Mouse (Mus musculus) olfactory bulb, adult 2 months (tissue): ENCODE results near the gene Eapp.
"Not testable (repeated sequence)": the region's sequence is repeated elsewhere in the genome, so short reads cannot be mapped to it uniquely, and the experiment has no call there.

Source experiments
- CTCF ChIP-seq: fragments of 200-500 bp; IDR thresholded peaks from 2 replicates; pipeline ENCODE4 v1.5.1; 2012; ENCODE audit warnings: low read depth, mild to moderate bottlenecking, low read length, moderate library complexity; ENCODE audit not compliant: insufficient read depth
- POLR2A ChIP-seq: fragments of 200-500 bp; IDR thresholded peaks from 2 replicates; pipeline ENCODE4 v1.6.1; 2012; ENCODE audit warnings: mild to moderate bottlenecking, low read depth, low read length, moderate library complexity; ENCODE audit not compliant: insufficient read depth

DNA sequence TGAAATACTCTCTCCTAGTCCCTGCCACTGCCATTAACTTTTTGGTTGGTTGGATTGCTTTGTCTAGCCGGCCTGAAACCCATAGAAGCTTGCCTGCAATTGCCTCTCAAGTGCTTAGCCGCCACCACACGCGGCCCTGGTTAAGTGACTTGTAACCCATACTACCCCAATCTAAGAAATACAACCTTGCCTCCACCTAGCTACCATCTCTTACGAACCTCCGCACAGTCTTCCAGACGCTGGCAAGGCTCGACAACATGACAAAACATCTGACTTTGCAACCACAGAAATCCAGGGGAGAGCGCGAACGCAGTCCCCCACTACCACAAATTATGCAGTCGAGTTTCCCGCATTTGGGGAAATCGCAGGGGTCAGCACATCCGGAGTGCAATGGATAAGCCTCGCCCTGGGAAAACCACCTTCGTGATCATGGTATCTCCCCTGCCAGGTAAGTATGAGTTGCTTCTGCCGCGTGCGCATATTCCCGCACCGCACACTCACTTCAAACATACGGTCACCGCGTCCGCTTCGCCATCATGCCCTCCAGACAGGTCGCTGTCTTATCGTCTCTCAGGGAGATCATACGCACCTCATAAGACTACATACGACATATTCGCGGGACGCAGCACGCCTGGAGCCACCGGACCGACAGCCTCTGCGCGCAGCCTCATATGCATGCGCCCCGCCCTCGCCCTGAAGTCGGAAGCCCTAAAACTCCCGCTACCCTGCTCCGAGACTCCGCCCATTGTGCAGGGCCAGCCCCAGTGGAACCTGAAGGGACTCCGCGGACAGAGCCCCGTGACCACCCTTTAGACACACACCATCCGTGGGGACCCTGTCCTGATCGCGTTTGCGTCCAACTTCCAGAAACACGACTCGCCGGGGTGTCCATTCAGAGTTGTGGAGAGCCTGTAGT lies 23.4 kb upstream of the Eapp start:
- not testable (repeated sequence) for TF ChIP-seq CTCF, POLR2A
